Mouse (Mus musculus): ENCODE data around the gene Rrm1. TPM values are rescaled to one million over a fixed set of nuclear protein-coding genes. Genes with fewer than 3 reads are reported as not detected.
"Not testable (repeated sequence)": the region's sequence is repeated elsewhere in the genome, so short reads cannot be mapped to it uniquely, and the experiment has no call there.

Rrm1 gene
- total RNA-seq, 2 experiments from 2014 or later = 14.4 to 19.1 TPM

GRCm38 (mm10) chr7:102472675-102473074, 31.2 kb downstream of the Rrm1 start:
- intact Hi-C loops (cut with DNase I) = no loop called here
- no peak for DNase-seq

GRCm38 (mm10) chr7:102476601-102477000, 35.1 kb downstream of the Rrm1 start:
- DNase-seq = no peak
- intact Hi-C loops (cut with DNase I) = no loop called here

GRCm38 (mm10) chr7:102477377-102477776, 35.9 kb downstream of the Rrm1 start:
- intact Hi-C loops (cut with DNase I) = no loop called here
- DNase-seq = no peak

GRCm38 (mm10) chr7:102478425-102478824, 36.9 kb downstream of the Rrm1 start:
- DNase-seq = no peak
- intact Hi-C loops (cut with DNase I) = no loop called here

GRCm38 (mm10) chr7:102478926-102479325, 37.4 kb downstream of the Rrm1 start:
- DNase-seq = no peak
- intact Hi-C loops (cut with DNase I) = no loop called here

- intact Hi-C loops (cut with DNase I) = no loop called here
- no peak for DNase-seq
These were observed 38.0 kb downstream of the Rrm1 start for GRCm38 (mm10) chr7:102479368-102480078.

GRCm38 (mm10) chr7:102480821-102481220, 39.3 kb downstream of the Rrm1 start:
- intact Hi-C loops (cut with DNase I) = no loop called here
- DNase-seq = no peak

GRCm38 (mm10) chr7:102481579-102481978, 40.1 kb downstream of the Rrm1 start, which contains the start of gene Olfr543:
TSS of gene Olfr543 (minus strand) at chr7:102481679.
- no peak for DNase-seq
- intact Hi-C loops (cut with DNase I) = no loop called here

GRCm38 (mm10) chr7:102483665-102484064, 42.2 kb downstream of the Rrm1 start:
- intact Hi-C loops (cut with DNase I) = no loop called here
- DNase-seq = no peak

GRCm38 (mm10) chr7:102484766-102485165, 43.3 kb downstream of the Rrm1 start:
- DNase-seq; intact Hi-C loops (cut with DNase I): not testable (repeated sequence)

- intact Hi-C loops (cut with DNase I) = no loop called here
- DNase-seq = no peak
These were observed 44.6 kb downstream of the Rrm1 start for GRCm38 (mm10) chr7:102486105-102486504.

- no peak for DNase-seq
- intact Hi-C loops (cut with DNase I) = no loop called here
These were observed 46.7 kb downstream of the Rrm1 start, which contains the start of gene Olfr544 for GRCm38 (mm10) chr7:102488161-102488560. TSS of gene Olfr544 (minus strand) at chr7:102488313.

GRCm38 (mm10) chr7:102494416-102494815, 52.9 kb downstream of the Rrm1 start:
- intact Hi-C loops (cut with DNase I); DNase-seq: not testable (repeated sequence)

GRCm38 (mm10) chr7:102499473-102499872, 58.0 kb downstream of the Rrm1 start, which contains the start of gene Olfr545:
TSS of gene Olfr545 (minus strand) at chr7:102499573.
- intact Hi-C loops (cut with DNase I) = no loop called here
- no peak for DNase-seq

GRCm38 (mm10) chr7:102501986-102502385, 60.5 kb downstream of the Rrm1 start:
- intact Hi-C loops (cut with DNase I) = no loop called here

GRCm38 (mm10) chr7:102506848-102507247, 65.4 kb downstream of the Rrm1 start:
- peak; percentile 69 to 78 for DNase-seq
- intact Hi-C loops (cut with DNase I) = loop anchor here (5.0 kb wide), 1 partner anchor 1435 kb away; the partner anchor contains the start of gene Olfr633

More at GRCm38 (mm10) chr7:102501986-102502385, 60.5 kb downstream of the Rrm1 start:
- DNase-seq = no peak

- intact Hi-C loops (cut with DNase I) = loop anchor here (5.0 kb wide), 1 partner anchor 1434 kb away; the partner anchor contains the start of gene Olfr633
- DNase-seq = no peak
These were observed 66.6 kb downstream of the Rrm1 start for GRCm38 (mm10) chr7:102508066-102508465.

- intact Hi-C loops (cut with DNase I) = loop anchor here (5.0 kb wide), 1 partner anchor 1434 kb away; the partner anchor contains the start of gene Olfr633
- no peak for DNase-seq
These were observed 67.2 kb downstream of the Rrm1 start for GRCm38 (mm10) chr7:102508666-102509065.

GRCm38 (mm10) chr7:102509726-102510125, 68.2 kb downstream of the Rrm1 start:
- DNase-seq = no peak
- intact Hi-C loops (cut with DNase I) = loop anchor here (5.0 to 10.0 kb wide), 4 partner anchors 185 to 1433 kb away; partner anchors contain the start of genes Olfr557 and Olfr633

- DNase-seq = no peak
- intact Hi-C loops (cut with DNase I) = loop anchor here (2.0 to 10.0 kb wide), 4 partner anchors 183 to 1363 kb away; partner anchors contain the start of gene Olfr557
These were observed 70.4 kb downstream of the Rrm1 start for GRCm38 (mm10) chr7:102511927-102512326.

GRCm38 (mm10) chr7:102512814-102513435, 71.4 kb downstream of the Rrm1 start:
- DNase-seq = peak; percentile 94 to 96
- intact Hi-C loops (cut with DNase I) = loop anchor here (1.0 to 10.0 kb wide), 5 partner anchors 123 to 1362 kb away; partner anchors contain the start of gene Olfr557
